Mouse (Mus musculus) ovary, postnatal 14 days (tissue): ENCODE measurements around the gene Thsd7a.

Source experiments
- DNase-seq: peaks from one replicate; pipeline ENCODE4 v3.0.0; 2022; ENCODE audit warnings: low spot score

Gene Thsd7a

GRCm38 (mm10) chr6:12500888-12501287, 248.3 kb downstream of the Thsd7a start:
- no peak for DNase-seq

- no peak for DNase-seq
Observed at GRCm38 (mm10) chr6:12499866-12500265, 249.3 kb downstream of the Thsd7a start.

DNA sequence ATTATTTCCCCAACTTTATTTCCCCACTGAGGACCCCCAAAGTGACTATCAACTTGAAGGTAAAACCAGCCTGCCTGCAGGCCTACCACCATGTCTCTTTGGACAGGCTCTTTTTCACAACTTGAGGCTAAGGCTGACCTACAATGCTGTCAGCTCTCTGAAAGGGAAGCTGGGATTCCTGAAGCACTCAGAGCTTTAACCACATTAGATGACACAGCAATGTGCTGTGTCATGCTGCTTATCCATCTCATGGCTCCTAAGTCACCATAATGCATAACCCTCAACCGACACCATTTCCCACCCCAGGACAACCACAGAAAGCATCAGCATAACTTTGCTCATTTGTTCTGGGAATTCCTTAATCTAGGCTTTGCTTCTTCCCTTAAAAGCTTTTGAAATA, 255.6 kb downstream of the Thsd7a start:
- DNase-seq = no peak

GRCm38 (mm10) chr6:12488882-12489281, 260.3 kb downstream of the Thsd7a start:
- no peak for DNase-seq

GRCm38 (mm10) chr6:12481527-12482163, 267.6 kb downstream of the Thsd7a start:
- DNase-seq = no peak

GRCm38 (mm10) chr6:12478359-12478758, 270.9 kb downstream of the Thsd7a start:
- no peak for DNase-seq

DNA sequence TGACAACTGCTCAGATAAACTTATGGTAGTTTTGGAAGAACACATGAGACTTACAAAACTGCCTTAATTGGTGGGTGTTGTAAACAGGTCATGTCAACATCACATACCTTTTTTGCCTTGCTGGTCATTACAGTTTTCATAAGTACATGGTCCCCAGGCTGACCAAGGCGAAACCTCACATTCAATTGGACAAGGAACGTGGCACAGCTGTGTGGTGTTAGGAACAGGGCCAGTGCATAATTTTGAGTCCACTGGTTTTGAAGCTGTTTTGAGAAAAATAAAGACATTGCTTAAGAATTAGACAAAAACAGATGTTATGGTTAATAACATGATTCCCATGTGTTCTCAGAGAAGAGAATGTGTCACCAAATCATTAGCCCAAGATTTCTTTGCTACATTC, 278.3 kb downstream of the Thsd7a start:
- no peak for DNase-seq

DNA sequence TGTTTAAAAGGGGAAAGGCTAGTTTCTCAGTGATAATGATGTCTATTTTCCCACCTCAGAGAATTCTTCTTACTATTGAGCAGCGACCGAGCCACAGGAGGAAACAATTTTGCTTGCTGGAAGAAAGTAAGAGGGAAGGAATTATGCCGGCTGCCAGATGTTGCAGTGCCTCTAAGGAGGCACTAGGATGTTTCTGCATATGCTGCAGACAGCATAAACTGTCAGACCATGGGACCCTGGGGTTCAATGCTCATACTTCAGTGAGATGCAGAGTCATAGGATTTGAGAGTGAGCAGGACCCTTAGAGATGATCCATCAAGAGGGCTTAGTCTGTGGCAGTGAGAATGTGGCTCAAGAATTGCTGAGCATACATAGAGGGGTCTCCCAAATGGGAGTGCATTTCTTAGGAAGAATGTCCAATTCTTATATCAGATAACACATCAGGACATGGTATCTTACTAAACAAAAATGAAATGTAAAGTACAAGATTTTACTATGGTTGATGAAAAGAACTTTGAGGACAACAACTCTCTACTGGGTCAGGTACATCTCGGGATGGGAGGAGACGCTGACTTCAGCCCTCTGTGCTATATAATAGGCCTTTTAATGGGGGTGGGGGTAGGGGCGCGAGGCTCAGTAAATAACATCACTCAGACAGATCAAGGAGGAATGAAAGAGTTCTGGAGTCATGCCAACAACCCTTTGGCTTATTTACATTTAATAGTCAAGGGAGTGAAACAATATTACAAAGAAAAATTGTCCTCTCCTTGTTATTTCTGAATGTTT, 281.7 kb downstream of the Thsd7a start:
- DNase-seq = no peak

- DNase-seq = no peak
Observed at GRCm38 (mm10) chr6:12458841-12459240, 290.4 kb downstream of the Thsd7a start.

DNA sequence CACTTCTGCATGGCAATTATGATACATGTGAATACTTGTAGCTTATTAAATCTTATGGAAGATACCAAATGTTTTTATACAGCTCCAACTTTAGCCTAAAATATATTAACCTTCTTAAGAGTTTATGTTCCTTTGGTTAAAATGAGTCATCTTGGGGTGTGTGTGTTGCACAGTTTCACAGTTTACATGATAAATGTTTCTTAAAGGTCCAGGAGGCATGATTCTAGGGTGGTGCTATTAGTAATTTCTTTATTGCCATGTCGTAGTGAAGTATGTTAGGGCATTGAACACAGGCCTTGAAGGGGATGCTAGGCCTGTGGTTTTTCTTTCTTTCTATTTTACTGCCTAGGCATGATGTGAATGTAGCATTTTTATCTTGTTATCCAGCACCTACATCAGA, 291.8 kb downstream of the Thsd7a start:
- no peak for DNase-seq

DNA sequence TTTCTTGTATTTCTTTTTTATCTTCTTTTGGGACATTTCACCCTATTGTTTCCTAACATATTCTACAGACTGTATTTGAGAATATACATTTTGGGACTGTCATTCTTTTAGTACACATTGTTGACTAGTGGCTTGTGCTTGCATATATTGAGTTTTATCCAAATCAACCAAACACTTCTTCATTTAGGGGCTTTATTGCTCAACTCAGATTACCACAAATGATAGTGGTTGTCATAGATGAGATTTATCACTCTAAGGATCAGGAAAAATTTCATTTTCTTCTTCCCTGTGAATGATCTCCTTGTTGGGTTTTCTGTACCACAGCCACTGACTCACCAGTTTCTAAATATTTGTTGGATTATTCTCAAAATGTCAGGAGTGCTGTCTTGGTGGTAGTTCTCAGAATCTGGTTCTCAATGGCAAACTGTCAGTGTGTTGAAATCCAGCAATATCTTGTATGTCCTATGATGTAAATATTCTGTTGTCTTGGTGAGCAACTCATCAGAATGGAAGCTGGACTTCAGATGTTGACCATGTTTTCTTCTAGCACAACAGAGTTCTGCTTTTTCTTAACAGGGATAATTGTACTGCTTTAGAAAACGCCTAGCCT, 294.2 kb downstream of the Thsd7a start:
- no peak for DNase-seq

GRCm38 (mm10) chr6:12454132-12454531, 295.1 kb downstream of the Thsd7a start:
- DNase-seq = no peak

GRCm38 (mm10) chr6:12448851-12449250, 300.4 kb downstream of the Thsd7a start:
- DNase-seq = no peak

GRCm38 (mm10) chr6:12445486-12445885, 303.7 kb downstream of the Thsd7a start:
- DNase-seq = no peak

DNA sequence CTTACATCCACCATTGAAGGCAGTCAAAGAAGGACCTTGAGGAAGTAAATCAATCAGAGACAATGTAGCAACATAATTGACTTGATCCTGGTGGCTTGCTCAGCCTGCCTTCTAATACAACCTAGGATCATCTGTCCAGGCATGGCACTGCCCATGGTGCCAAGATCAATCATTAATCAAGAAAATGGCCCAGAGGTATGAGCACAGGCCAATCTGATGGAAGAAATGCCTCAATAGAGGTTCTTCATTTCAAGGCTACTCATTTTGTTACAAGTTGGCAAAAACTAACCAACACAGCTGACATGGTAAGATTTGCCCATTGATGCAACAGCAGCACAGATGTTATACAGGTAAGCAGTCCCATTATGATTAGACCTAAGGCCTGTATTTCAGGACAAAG, 309.6 kb downstream of the Thsd7a start:
- DNase-seq = no peak

DNA sequence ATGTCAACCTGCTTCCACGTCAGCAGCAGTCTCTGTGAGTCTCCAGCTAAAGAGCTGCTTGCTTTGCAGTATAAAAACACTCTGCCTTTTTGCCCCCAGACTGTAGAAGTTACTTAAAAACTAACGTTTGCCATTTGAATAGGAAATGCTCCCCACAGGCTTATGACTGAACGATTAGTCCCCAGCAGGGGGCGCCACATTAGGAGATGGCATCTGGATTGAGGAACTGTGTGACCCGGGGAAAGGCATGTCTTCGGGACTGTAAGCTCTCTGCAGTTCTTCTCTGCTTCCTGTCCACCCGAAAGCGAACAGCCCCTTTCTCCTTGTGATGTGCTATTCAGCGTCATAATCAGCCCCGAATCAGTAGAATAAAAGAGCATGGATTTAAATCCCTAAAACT, 330.1 kb downstream of the Thsd7a start:
- DNase-seq = no peak

DNA sequence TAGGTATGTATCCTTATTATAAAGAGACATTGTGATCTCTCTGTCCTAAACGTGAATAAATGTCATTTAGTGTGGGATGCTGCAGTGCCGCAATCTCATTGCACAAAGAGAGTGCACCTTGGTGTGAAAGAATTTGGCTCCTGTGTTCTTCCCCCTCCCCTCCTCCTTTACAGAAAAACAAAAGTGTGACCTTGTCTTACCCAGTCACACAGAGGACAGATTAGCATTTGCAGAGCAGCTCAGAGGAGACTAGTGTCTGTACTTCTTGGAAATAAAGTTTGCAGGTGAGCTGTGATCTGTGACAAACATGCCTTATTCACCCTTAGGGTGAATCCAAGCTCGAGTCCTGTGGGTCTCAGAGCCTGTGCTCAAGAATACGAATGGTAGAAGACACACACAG, 332.2 kb downstream of the Thsd7a start:
- DNase-seq = no peak

DNA sequence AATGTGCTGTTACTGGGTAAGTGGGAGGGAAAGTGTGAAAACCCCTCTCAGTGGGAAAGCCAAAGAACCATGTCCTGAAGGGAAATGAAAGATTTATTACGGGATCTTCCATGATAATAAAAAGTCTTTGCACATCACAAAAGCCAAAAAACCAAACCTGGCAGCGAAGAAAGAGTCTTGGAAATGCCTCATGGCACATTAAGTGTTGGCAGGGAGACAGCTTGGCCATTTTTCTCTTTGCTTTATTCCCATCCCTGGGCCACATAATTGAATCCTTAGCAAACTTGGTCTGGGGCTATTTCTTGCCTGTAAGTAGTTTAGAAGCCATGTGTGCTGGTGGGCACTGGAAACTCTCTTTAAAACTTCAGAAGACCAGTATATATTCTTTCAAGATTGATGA, 344.8 kb downstream of the Thsd7a start:
- no peak for DNase-seq

GRCm38 (mm10) chr6:12402996-12403395, 346.2 kb downstream of the Thsd7a start:
- DNase-seq = no peak

- DNase-seq = no peak
Observed at GRCm38 (mm10) chr6:12397776-12398522, 351.3 kb downstream of the Thsd7a start.

DNA sequence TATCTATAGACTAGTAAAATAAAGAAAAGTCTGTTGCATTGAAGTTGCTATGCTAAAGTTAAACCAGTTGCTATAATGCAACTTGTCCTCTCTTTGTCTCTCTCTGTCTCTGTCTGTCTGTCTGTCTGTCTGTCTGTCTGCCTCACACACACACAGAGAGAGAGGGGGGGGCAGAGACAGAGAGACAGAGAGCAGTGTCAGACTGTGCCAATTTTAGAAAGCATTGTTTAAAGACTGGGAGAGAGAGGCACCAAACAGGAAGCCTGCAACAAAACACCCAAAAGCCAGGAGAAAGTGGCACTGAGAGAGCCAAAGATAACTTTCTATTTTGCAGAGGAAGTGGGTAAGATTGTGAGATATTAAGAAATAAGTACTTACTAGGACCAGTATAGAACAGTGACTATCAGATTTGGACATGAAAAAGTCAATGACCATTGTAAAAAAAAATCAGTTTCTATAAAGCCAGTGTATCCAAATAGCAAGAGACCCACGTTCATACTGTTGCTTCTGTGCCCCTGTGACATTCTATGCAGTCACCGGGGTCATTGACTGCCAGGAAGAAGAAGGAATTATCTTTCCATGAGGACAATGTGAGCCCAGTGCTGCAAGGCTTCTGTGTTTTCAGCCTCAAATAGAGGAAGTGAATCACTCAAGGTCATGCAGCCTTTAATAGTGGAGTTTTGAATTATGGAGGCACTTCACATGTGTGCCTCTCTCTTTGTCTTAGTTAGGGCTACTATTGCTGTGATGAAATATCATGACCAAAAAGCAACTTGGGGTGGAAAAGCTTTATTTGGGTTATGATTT, 355.4 kb downstream of the Thsd7a start:
- no peak for DNase-seq

DNA sequence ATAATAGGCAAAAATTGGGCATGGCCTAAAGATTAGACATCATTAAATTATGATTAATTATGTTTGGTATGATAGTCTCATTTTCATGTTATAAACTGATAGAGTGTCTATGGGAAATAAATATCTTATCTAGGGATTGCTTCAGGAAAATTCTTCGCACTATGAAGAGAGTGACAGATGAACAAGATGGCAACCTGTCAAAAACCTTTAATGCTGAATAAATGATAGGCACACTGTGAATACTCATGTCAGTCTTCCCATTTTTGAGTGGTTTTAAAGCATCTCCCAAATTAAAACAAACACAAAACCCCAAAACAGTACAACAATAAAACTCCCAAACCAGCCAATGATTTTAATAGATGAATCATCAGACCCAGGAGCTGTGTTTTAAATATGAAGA, 362.5 kb downstream of the Thsd7a start:
- no peak for DNase-seq
